Mouse (Mus musculus): ENCODE results near the gene Nek9. TPM values are rescaled to one million over a fixed set of nuclear protein-coding genes. Genes with fewer than 3 reads are reported as not detected.

Nek9 gene
- 17.3 TPM for polyA plus RNA-seq (2017; shearing (Covaris generic))

DNA sequence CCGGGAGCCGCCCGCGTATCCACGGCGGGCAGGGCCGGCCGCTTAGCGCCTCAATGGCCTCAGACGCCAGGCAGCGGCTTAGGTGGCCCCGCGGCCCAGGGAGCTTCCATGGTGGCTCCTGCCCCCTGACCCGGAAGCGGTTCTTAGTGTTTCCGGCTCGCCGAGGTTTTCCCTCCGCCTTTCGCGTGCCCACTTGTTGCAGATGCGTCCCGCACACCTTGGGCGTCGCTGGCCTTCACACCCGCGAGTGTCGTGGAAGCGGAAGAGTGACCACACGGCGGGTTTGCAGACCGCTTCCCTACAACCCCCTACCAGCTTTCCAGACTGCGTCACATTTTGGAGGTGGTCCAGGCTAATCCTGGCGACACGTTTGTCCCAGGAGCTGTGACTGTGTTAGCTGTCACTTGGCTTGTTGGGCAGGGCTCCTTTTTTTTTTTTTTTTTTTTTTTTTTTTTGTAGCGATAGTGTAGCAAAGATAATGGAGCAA, at the start of gene Nek9:
Gene Nek9, minus strand, starts transcription at position 120 of the 487 bp plus-strand sequence.

DNA sequence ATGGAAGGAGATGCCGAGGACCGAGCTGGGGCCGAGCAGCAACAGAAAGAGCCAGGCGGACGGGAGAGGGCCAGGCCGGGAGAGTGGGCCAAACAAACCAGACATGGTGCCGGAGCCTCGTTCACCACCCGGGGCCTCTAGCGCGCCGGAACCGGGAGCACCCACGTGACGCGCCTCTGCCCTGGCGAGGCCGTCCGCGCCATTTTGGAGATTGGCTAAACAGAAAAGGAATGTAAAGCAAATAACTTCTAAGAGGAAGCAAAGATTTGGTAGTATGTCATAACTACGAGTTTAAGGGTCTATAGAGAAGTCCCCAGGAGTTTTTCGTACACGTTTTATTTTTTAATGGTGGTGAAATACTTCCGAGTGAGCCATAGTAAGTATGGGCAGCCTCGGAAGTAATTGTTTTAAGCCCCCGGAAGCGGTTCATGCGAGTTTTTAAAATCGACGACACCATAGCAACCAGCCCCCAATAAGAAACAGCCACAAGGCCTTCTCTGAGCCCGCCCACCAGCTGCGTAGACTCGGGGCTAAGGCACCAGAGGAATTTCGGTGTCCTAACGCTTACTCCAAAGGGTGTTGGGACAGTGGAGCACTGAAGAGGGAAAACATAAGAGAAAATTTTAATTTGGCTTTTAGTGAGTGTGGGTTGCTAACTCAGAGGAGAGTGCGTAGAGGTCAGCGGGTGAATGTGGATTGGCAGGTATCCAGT, 35.6 kb upstream of the Nek9 start, which contains the start of gene Tmed10:
Gene Tmed10, minus strand, starts transcription at position 287 of the 712 bp plus-strand sequence.

DNA sequence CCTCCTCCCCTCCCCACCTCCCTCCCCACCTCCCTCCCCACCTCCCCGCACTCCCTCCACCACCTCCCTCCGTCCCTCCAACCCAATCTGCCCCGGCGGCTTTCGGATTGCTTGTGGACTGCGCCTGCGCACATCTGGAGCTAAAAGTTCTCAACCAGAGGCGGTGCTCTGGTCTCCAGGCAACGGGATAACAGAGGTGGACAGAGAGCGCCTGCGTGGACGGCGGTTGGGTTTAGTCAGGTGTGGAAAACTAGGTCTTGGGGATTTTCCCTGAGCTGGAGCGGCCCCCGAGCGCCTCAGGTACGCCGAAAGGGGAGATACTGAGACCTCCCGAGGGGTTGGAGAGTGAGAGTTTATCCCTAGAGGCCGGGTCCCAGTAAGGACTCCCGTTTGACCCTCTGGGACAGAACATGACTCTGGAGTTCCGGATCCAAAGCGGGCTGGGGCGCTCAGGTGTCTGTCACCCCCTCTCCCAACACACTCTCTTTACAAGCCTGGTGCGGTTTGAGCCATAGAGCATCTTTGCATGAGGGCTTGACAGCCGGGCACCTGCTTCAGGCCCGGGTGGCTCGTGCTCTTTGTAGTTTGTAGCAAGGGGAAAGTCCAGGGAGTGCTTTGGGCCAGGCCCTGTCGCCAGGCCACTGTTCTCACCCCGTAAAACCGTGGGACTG, 50.5 kb downstream of the Nek9 start, which contains the start of gene Zc2hc1c:
Gene Zc2hc1c, plus strand, starts transcription at position 106 of the 671 bp plus-strand sequence.

DNA sequence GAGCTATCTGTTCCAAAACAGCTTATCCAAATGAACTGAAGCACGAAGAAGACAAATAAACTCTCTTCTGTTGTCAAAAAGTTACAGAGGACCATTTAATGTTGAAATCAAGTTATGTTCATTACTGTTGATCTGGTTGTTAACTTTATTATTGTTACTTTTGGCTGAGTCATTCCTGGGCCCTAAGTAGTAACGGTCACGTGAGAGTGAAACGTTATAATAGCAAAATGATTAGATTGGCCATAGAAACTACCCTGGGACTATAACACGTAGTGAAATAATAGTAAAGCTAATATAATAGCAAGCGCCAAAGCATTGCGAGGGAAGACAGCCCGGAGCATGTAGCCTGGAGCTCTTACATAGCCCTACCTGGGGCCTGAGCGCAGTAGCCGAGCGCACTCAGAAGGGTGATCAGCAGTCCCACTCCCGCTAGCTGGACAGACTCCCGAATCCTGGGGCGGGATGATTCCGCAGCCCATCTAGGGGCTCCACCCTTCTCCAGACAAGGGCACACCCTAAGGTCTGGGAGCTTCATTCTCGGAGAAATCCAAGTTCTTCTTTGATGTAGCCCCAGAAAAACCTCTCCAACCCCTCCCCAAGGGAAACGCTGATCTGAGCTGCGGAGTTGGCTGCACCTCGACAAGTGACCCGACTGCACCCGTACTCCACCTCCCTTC, 51.2 kb downstream of the Nek9 start, which contains the start of gene Acyp1:
Gene Acyp1, minus strand, starts transcription at position 630 of the 677 bp plus-strand sequence.

DNA sequence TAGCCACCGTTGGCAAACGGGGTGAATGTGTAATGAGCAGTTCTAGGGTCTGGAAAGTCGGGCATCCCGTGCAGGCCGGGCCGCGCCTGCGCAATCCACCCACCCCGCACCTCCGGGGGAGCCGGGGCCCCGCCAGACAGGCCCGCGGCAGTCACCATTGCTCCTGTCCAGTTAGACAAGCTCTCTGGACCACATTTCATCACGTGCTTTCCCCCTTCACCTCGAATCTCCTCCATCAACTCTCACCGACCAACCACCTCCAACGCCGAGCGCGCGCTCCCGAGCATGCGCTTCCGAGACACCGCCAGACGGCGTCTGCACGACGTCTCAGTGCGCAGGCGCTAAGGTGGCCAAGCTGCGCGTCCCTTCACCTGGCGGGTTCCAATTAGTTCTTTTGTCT, 68.8 kb downstream of the Nek9 start, which contains the start of gene Mlh3:
Gene Mlh3, minus strand, starts transcription at position 281 of the 400 bp plus-strand sequence.

Other genes with a start within 250 kb of the Nek9 start
- 9.2 TPM for gene Prox2, start 228.6 kb downstream of the Nek9 start, polyA plus RNA-seq (2017; shearing (Covaris generic))
- gene Dlst, start 228.5 kb downstream of the Nek9 start, polyA plus RNA-seq (2017; shearing (Covaris generic)): 100 TPM
- 1.4 TPM for gene Rps6kl1, start 188.1 kb downstream of the Nek9 start, polyA plus RNA-seq (2017; shearing (Covaris generic))
- not detected for gene Pgf, start 161.6 kb downstream of the Nek9 start, polyA plus RNA-seq (2017; shearing (Covaris generic))
- gene Eif2b2, start 119.9 kb downstream of the Nek9 start, polyA plus RNA-seq (2017; shearing (Covaris generic)): 109 TPM
- 21.4 TPM for gene Mlh3, start 68.8 kb downstream of the Nek9 start, polyA plus RNA-seq (2017; shearing (Covaris generic))
- gene Acyp1, start 50.9 kb downstream of the Nek9 start, polyA plus RNA-seq (2017; shearing (Covaris generic)): 60.6 TPM
- gene Zc2hc1c, start 50.8 kb downstream of the Nek9 start, polyA plus RNA-seq (2017; shearing (Covaris generic)): 0.44 TPM
- 169 TPM for gene Tmed10, start 35.5 kb upstream of the Nek9 start, polyA plus RNA-seq (2017; shearing (Covaris generic))
- 9.9 TPM for gene Fos, start 134.5 kb upstream of the Nek9 start, polyA plus RNA-seq (2017; shearing (Covaris generic))